In genomic region chr8:8674864-8675263, GRCm38 (mm10) we compare ENCODE assay signal across 19 mouse cellular contexts.
"Had no signal": no experiment of that assay in that cellular context is flagged by ENCODE, and none has a peak within 500 bp of the region (broad histone marks: within the 10 kb centered on the region; RNA-seq: fewer than 3 reads in every experiment).

No protein-coding gene starts in this region.

- DNase-seq: kidney, postnatal 25 days; layer of hippocampus, adult 9-11 months; liver; lung, adult 18-20 months; lung, postnatal 10 days; lung, postnatal 36 days; midbrain, embryonic 14.5 days; right cerebral cortex, postnatal 14 days; right cerebral cortex, postnatal 4 days; thymus, postnatal 25 days had no signal

- H3K27ac ChIP-seq: kidney, postnatal 0 days; layer of hippocampus, adult 2 months; limb, embryonic 10.5 days; limb, embryonic 13.5 days; liver, embryonic 12.5 days; liver, embryonic 15.5 days; lung, embryonic 15.5 days; stomach, postnatal 0 days had no signal

- H3K9me3 ChIP-seq: limb, embryonic 10.5 days; limb, embryonic 13.5 days; liver, embryonic 12.5 days; liver, embryonic 15.5 days; lung, embryonic 15.5 days had no signal

- H3K4me1 ChIP-seq: limb, embryonic 10.5 days; limb, embryonic 13.5 days; liver, embryonic 15.5 days; lung, embryonic 15.5 days had no signal

- H3K9ac ChIP-seq: limb, embryonic 13.5 days; liver, embryonic 12.5 days; liver, embryonic 15.5 days; lung, embryonic 15.5 days had no signal

- H3K4me3 ChIP-seq: layer of hippocampus, adult 2 months; limb, embryonic 10.5 days; limb, embryonic 13.5 days; liver, embryonic 12.5 days; liver, embryonic 15.5 days; lung, embryonic 15.5 days had no signal

- H3K27me3 ChIP-seq: limb, embryonic 13.5 days; liver, embryonic 12.5 days; liver, embryonic 15.5 days; lung, embryonic 15.5 days had no signal

- H3K4me2 ChIP-seq: limb, embryonic 13.5 days; liver, embryonic 12.5 days; liver, embryonic 15.5 days; lung, embryonic 15.5 days; midbrain, embryonic 11.5 days had no signal
